Comparison of ENCODE assay signal across 14 mouse cellular contexts in the genomic region with DNA sequence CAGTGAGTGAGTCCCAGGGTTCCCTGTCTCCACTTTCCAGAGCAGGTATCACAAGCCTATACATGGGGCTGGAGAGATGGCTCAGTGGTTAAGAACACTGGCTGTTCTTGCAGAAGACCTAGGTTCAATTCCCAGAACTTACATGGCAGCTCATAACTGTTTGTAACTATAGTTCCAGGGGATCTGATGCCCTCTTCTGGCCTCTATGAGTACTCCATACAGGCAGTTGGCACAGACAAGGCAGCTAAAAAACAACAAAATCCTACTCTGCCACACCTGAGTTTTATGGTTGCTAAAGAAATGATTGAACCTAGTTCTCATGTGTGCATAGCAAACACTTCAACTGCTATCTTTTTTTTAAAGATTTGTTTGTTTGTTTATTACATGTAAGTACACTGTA. TPM values are rescaled to one million over a fixed set of nuclear protein-coding genes. Genes with fewer than 3 reads are reported as not detected.
DNase-seq lines count a peak whose midpoint lies in the region; ATAC-seq and TF ChIP-seq lines count a peak whose summit lies in the region.
"Had no signal": no experiment of that assay in that cellular context is flagged by ENCODE, and none has a peak within 500 bp of the region (broad histone marks: within the 10 kb centered on the region; RNA-seq: fewer than 3 reads in every experiment).

No protein-coding gene starts in this region.

- H3K27me3 ChIP-seq in hindbrain, postnatal 0 days (ENCODE audit: insufficient read depth, low read length) = no peaks in the 10 kb centered on the region
- H3K27me3 ChIP-seq in hindbrain, embryonic 16.5 days (replicated peaks; ENCODE audit: control insufficient read depth, insufficient read depth, low read length) = no peaks in the 10 kb centered on the region
- H3K27me3 ChIP-seq: embryonic facial prominence, embryonic 15.5 days; heart, embryonic 12.5 days; liver, embryonic 15.5 days; midbrain, embryonic 15.5 days had no signal

- H3K9ac ChIP-seq in hindbrain, postnatal 0 days (replicated peaks; ENCODE audit: low read length) = no peak overlapping the region
- no peak overlapping the region for H3K9ac ChIP-seq in hindbrain, embryonic 16.5 days (ENCODE audit: low read depth, low read length)
- H3K9ac ChIP-seq: embryonic facial prominence, embryonic 15.5 days; heart, embryonic 12.5 days; liver, embryonic 15.5 days; midbrain, embryonic 15.5 days had no signal

- no peaks in the 10 kb centered on the region for H3K9me3 ChIP-seq in hindbrain, postnatal 0 days (ENCODE audit: low read length)
- H3K9me3 ChIP-seq in hindbrain, embryonic 16.5 days (ENCODE audit: control insufficient read depth, low read length) = no peaks in the 10 kb centered on the region
- H3K9me3 ChIP-seq: embryonic facial prominence, embryonic 15.5 days; heart, embryonic 12.5 days; liver, embryonic 15.5 days; midbrain, embryonic 15.5 days had no signal

- peak; percentile 43 for TF ChIP-seq CTCF in hindbrain, postnatal 0 days (IDR thresholded peaks at IDR 0.05; ENCODE audit: low read depth)

- H3K4me1 ChIP-seq in hindbrain, postnatal 0 days (ENCODE audit: insufficient read depth, low read length) = no peaks in the 10 kb centered on the region
- H3K4me1 ChIP-seq in hindbrain, embryonic 16.5 days (ENCODE audit: control insufficient read depth, insufficient read depth, low read depth, low read length) = no peaks in the 10 kb centered on the region
- H3K4me1 ChIP-seq: embryonic facial prominence, embryonic 15.5 days; heart, embryonic 12.5 days; midbrain, embryonic 15.5 days had no signal

- ATAC-seq in hindbrain, postnatal 0 days = no peak
- no peak for ATAC-seq in hindbrain, embryonic 16.5 days
- ATAC-seq in granulocyte monocyte progenitor cell, adult 5-6 weeks (replicated peaks; ENCODE audit: poor library complexity, severe bottlenecking) = peak; percentile 53; the same call in 1 of the 2 replicates
- ATAC-seq: midbrain, embryonic 15.5 days had no signal

- no peak overlapping the region for H3K4me2 ChIP-seq in hindbrain, postnatal 0 days (ENCODE audit: low read depth, low read length)
- no peak overlapping the region for H3K4me2 ChIP-seq in hindbrain, embryonic 16.5 days (ENCODE audit: low read length)
- H3K4me2 ChIP-seq: embryonic facial prominence, embryonic 15.5 days; heart, embryonic 12.5 days; liver, embryonic 15.5 days; midbrain, embryonic 15.5 days had no signal

- no peak overlapping the region for H3K4me3 ChIP-seq in hindbrain, postnatal 0 days (ENCODE audit: low read length)
- H3K4me3 ChIP-seq in hindbrain, embryonic 16.5 days (ENCODE audit: low read length) = no peak overlapping the region
- H3K4me3 ChIP-seq: embryonic facial prominence, embryonic 15.5 days; heart, embryonic 12.5 days; liver, embryonic 15.5 days; midbrain, embryonic 15.5 days had no signal

- no peak for DNase-seq in hindbrain, postnatal 0 days (ENCODE audit: low spot score)
- DNase-seq in thymus, postnatal 14 days = peak; percentile 16
- no peak for DNase-seq in thymus, postnatal 36 days
- no peak for DNase-seq in testis, postnatal 10 days (ENCODE audit: low spot score)
- DNase-seq in adrenal gland, adult 18-20 months (ENCODE audit: low spot score in 2 of 2) = no peak
- no peak for DNase-seq in spleen, postnatal 4 days (ENCODE audit: low spot score in 2 of 2)
- DNase-seq: kidney, adult 9 months; spleen, adult 18-20 months had no signal

- peaks cover 8% of the 10 kb centered on the region; the same call in 1 of the 2 replicates for H3K36me3 ChIP-seq in hindbrain, postnatal 0 days (ENCODE audit: insufficient read depth, low read length)
- H3K36me3 ChIP-seq in hindbrain, embryonic 16.5 days (ENCODE audit: control insufficient read depth, insufficient read depth, low read length) = peaks cover 20% of the 10 kb centered on the region

- no peak overlapping the region for H3K27ac ChIP-seq in hindbrain, postnatal 0 days
- no peak overlapping the region for H3K27ac ChIP-seq in hindbrain, embryonic 16.5 days (ENCODE audit: low read depth, low read length)
- H3K27ac ChIP-seq: embryonic facial prominence, embryonic 15.5 days; liver, embryonic 15.5 days; midbrain, embryonic 15.5 days had no signal

RNA-seq across cellular contexts. Expression of a gene that starts 56.2 kb away (rescaled TPM):
- total RNA-seq in hindbrain, postnatal 0 days (2014; rRNA removed) = 202 and 220 TPM in 2 replicates
- 133 and 140 TPM in 2 replicates for polyA plus RNA-seq in hindbrain, postnatal 0 days (2015; fragmentation: Nextera tagmentation; extraction: Ambion mirVana)
- 139 and 145 TPM in 2 replicates for polyA plus RNA-seq in hindbrain, embryonic 16.5 days (2015; fragmentation: Nextera tagmentation; extraction: Ambion mirVana)
- 57.5 and 59.4 TPM in 2 replicates for total RNA-seq in granulocyte monocyte progenitor cell, adult 5-6 weeks (2014; fragmentation: Nextera tagmentation)
- total RNA-seq in granulocyte monocyte progenitor cell, adult 5-6 weeks (2017) = 88.2 and 111 TPM in 2 replicates
- 100 to 1,000 TPM; 142 to 220 TPM for total RNA-seq in adrenal gland, adult 18-20 months (2021)
